Mouse (Mus musculus) CH12.LX (cell line): Measurements from ENCODE around the gene 1110032A03Rik.

ENCODE experiments used
- CTCF ChIP-seq, 2 experiments: IDR thresholded peaks in 1 of 2; conservative IDR thresholded peaks in 1 of 2; 2 replicates each; pipeline ENCODE4 v1.5.1; 2011 to 2012; ENCODE audit warnings: low read depth in 2 of 2, low read length in 2 of 2, improper control_type of control experiment in 1 of 2, inconsistent platforms in 1 of 2, mild to moderate bottlenecking in 1 of 2, moderate library complexity in 1 of 2
- JUND ChIP-seq: conservative IDR thresholded peaks from 2 replicates; pipeline ENCODE4 v1.6.1; 2011; ENCODE audit warnings: low read depth, low read length, improper control_type of control experiment
- NELFE ChIP-seq: IDR thresholded peaks from 2 replicates; pipeline ENCODE4 v1.6.1; 2011; ENCODE audit warnings: low read depth, low read length, improper control_type of control experiment
- POLR2A ChIP-seq: IDR thresholded peaks from 2 replicates; pipeline ENCODE4 v1.6.1; 2011; ENCODE audit warnings: low read depth, mild to moderate bottlenecking, improper control_type of control experiment, low read length
- TCF12 ChIP-seq: IDR thresholded peaks from 2 replicates; pipeline ENCODE4 v1.6.1; 2014; ENCODE audit warnings: low read depth, mild to moderate bottlenecking, inconsistent platforms, low read length, improper control_type of control experiment
- ZMIZ1 ChIP-seq: IDR thresholded peaks from 2 replicates; pipeline ENCODE4 v1.6.1; 2012; ENCODE audit warnings: low read depth, mild to moderate bottlenecking, inconsistent platforms, low read length, improper control_type of control experiment

- no peak for TF ChIP-seq POLR2A
- TF ChIP-seq CTCF (conservative IDR thresholded peaks at IDR 0.05 in 1 of 2, IDR thresholded peaks at IDR 0.05 in 1 of 2; ENCODE audit: low read depth in 2 of 2, low read length in 2 of 2), result no peak
- no peak for TF ChIP-seq TCF12
- TF ChIP-seq NELFE, result no peak
- TF ChIP-seq JUND, result no peak
- TF ChIP-seq ZMIZ1, result no peak
Observed at GRCm38 (mm10) chr9:50797641-50798040, 22.3 kb upstream of the 1110032A03Rik start.
